8 mouse cellular contexts compared by ENCODE assay signal in genomic region chr8:3499751-3500150, GRCm38 (mm10). TPM values are rescaled to one million over a fixed set of nuclear protein-coding genes. Genes with fewer than 3 reads are reported as not detected.
DNase-seq lines count a peak whose midpoint lies in the region; ATAC-seq and TF ChIP-seq lines count a peak whose summit lies in the region.

No protein-coding gene starts in this region.

- DNase-seq in cerebellum, adult 2 months = no peak
- DNase-seq in spleen, adult 2 months (ENCODE audit: low read depth in 1 of 2, low spot score in 2 of 2) = no peak
- DNase-seq in spleen, adult 18-20 months = no peak
- no peak for DNase-seq in liver, embryonic 11.5 days (ENCODE audit: low spot score)
- DNase-seq in adrenal gland, postnatal 14 days = no peak

- peak overlapping the region; percentile 85 for H3K9ac ChIP-seq in liver, embryonic 11.5 days (ENCODE audit: low read depth, low read length)
- H3K9ac ChIP-seq in stomach, embryonic 15.5 days = peak overlapping the region; percentile 27; the same call in 1 of the 2 replicates

- TF ChIP-seq POLR2A in cerebellum, adult 2 months (IDR thresholded peaks at IDR 0.05; ENCODE audit: borderline replicate concordance, insufficient read depth, low read length) = no peak
- TF ChIP-seq POLR2A in spleen, adult 2 months (IDR thresholded peaks at IDR 0.05; ENCODE audit: low read depth, low read length) = no peak

- no peaks in the 10 kb centered on the region; the same call in 1 of the 2 replicates for H3K36me3 ChIP-seq in spleen, adult 2 months (ENCODE audit: control insufficient read depth, insufficient read depth, low read length)
- H3K36me3 ChIP-seq in liver, embryonic 11.5 days (ENCODE audit: control insufficient read depth, insufficient read depth, low read length) = peaks cover 13% of the 10 kb centered on the region
- H3K36me3 ChIP-seq in stomach, embryonic 15.5 days = peaks cover 16% of the 10 kb centered on the region

- H3K27me3 ChIP-seq in cerebellum, adult 2 months (ENCODE audit: control insufficient read depth, insufficient read depth, low read length) = no peaks in the 10 kb centered on the region
- H3K27me3 ChIP-seq in spleen, adult 2 months (ENCODE audit: control insufficient read depth, insufficient read depth, low read length) = no peaks in the 10 kb centered on the region
- H3K27me3 ChIP-seq in liver, embryonic 11.5 days (replicated peaks; ENCODE audit: control insufficient read depth, insufficient read depth, low read length) = no peaks in the 10 kb centered on the region
- no peaks in the 10 kb centered on the region for H3K27me3 ChIP-seq in stomach, embryonic 15.5 days (replicated peaks)

- H3K4me1 ChIP-seq in cerebellum, adult 2 months (ENCODE audit: control insufficient read depth, insufficient read depth, low read length) = no peaks in the 10 kb centered on the region; the same call in 1 of the 2 replicates
- no peaks in the 10 kb centered on the region for H3K4me1 ChIP-seq in spleen, adult 2 months (ENCODE audit: control insufficient read depth, insufficient read depth, insufficient read length)
- H3K4me1 ChIP-seq in liver, embryonic 11.5 days (replicated peaks; ENCODE audit: control insufficient read depth, insufficient read depth, low read length) = peaks cover 4% of the 10 kb centered on the region
- peaks cover 15% of the 10 kb centered on the region for H3K4me1 ChIP-seq in stomach, embryonic 15.5 days

- no peak; the same call in 1 of the 2 replicates for ATAC-seq in cerebellum, adult (ENCODE audit: insufficient number of reproducible peaks, low FRiP score, low TSS enrichment)
- no peak; the same call in 1 of the 2 replicates for ATAC-seq in liver, embryonic 11.5 days (replicated peaks; ENCODE audit: low FRiP score)
- peak; percentile 20 for ATAC-seq in stomach, embryonic 15.5 days (ENCODE audit: insufficient read depth, low FRiP score, low read depth)
- no peak for ATAC-seq in inflammation-experienced regulatory T-cells, adult 6 months

- H3K9me3 ChIP-seq in liver, embryonic 11.5 days (ENCODE audit: control insufficient read depth, low read length) = peaks cover 2% of the 10 kb centered on the region; the same call in 1 of the 2 replicates
- no peaks in the 10 kb centered on the region for H3K9me3 ChIP-seq in stomach, embryonic 15.5 days

- peak overlapping the region; percentile 93 for H3K4me2 ChIP-seq in liver, embryonic 11.5 days
- H3K4me2 ChIP-seq in stomach, embryonic 15.5 days = peak overlapping the region; percentile 56

- peak overlapping the region; percentile 60 for H3K27ac ChIP-seq in cerebellum, adult 2 months (ENCODE audit: insufficient read depth, low read length)
- H3K27ac ChIP-seq in spleen, adult 2 months (ENCODE audit: insufficient read depth, low read length) = peak overlapping the region; percentile 58
- H3K27ac ChIP-seq in liver, embryonic 11.5 days (ENCODE audit: low read depth, low read length) = peak overlapping the region; percentile 95
- peak overlapping the region; percentile 80 for H3K27ac ChIP-seq in stomach, embryonic 15.5 days

- 5% methylated on average over 8 of the region's 8 CpGs for WGBS in cerebellum, adult 2 months
- 3% methylated on average over 8 of the region's 8 CpGs for WGBS in spleen, adult 2 months
- 5% methylated on average over 8 of the region's 8 CpGs for WGBS in liver, embryonic 11.5 days
- WGBS in stomach, embryonic 15.5 days = 6% methylated on average over 8 of the region's 8 CpGs

- H3K4me3 ChIP-seq in cerebellum, adult 2 months (replicated peaks; ENCODE audit: insufficient read depth, low read depth, low read length) = peak overlapping the region; percentile 86
- peak overlapping the region; percentile 73 for H3K4me3 ChIP-seq in spleen, adult 2 months (ENCODE audit: extremely low read depth, insufficient read depth, insufficient read length)
- H3K4me3 ChIP-seq in liver, embryonic 11.5 days (ENCODE audit: low read depth, low read length) = peak overlapping the region; percentile 73
- H3K4me3 ChIP-seq in stomach, embryonic 15.5 days (replicated peaks) = peak overlapping the region; percentile 90

- no peak for TF ChIP-seq CTCF in cerebellum, adult 2 months (IDR thresholded peaks at IDR 0.05; ENCODE audit: borderline replicate concordance, insufficient read depth, low read depth, low read length)
- no peak for TF ChIP-seq CTCF in spleen, adult 2 months (IDR thresholded peaks at IDR 0.05; ENCODE audit: extremely low read depth, insufficient read depth, insufficient read length, insufficient replicate concordance)

RNA-seq across cellular contexts. Expression of gene Mcoln1, which starts 0.5 kb away (rescaled TPM):
- 295 and 322 TPM in 2 replicates for polyA plus RNA-seq in cerebellum, adult 2 months (2012; rRNA removed)
- polyA plus RNA-seq in spleen, adult 2 months (2012; rRNA removed) = 188 and 219 TPM in 2 replicates
- polyA plus RNA-seq in liver, embryonic 11.5 days (2014; fragmentation: Nextera tagmentation; extraction: Ambion mirVana) = 36.2 and 39.8 TPM in 2 replicates
- polyA plus RNA-seq in stomach, embryonic 15.5 days (2015; fragmentation: Nextera tagmentation; extraction: Ambion mirVana) = 47.7 and 48.5 TPM in 2 replicates
- polyA plus RNA-seq in inflammation-experienced regulatory T-cells, adult 6 months (2017; shearing (Covaris generic)) = 10 to 100 TPM; 15.3 to 26.3 (median 24.0) TPM
- total RNA-seq in adrenal gland, postnatal 14 days (2021) = 31.8 and 37.5 TPM in 2 replicates

RNA-seq across cellular contexts. Expression of gene Zfp358, which starts 6.8 kb away (rescaled TPM):
- 47.2 and 49.6 TPM in 2 replicates for polyA plus RNA-seq in cerebellum, adult 2 months (2012; rRNA removed)
- polyA plus RNA-seq in spleen, adult 2 months (2012; rRNA removed) = 22.9 and 32.5 TPM in 2 replicates
- polyA plus RNA-seq in liver, embryonic 11.5 days (2014; fragmentation: Nextera tagmentation; extraction: Ambion mirVana) = 8.7 and 8.9 TPM in 2 replicates
- polyA plus RNA-seq in stomach, embryonic 15.5 days (2015; fragmentation: Nextera tagmentation; extraction: Ambion mirVana) = 34.5 and 38.6 TPM in 2 replicates
- under 1 TPM in 2 of 3 experiments, not detected in 1; 0.60 to 0.86 TPM for polyA plus RNA-seq in inflammation-experienced regulatory T-cells, adult 6 months (2017; shearing (Covaris generic))
- total RNA-seq in adrenal gland, postnatal 14 days (2021) = 19.2 and 24.7 TPM in 2 replicates

RNA-seq across cellular contexts. Expression of gene Pnpla6, which starts 15.4 kb away (rescaled TPM):
- polyA plus RNA-seq in cerebellum, adult 2 months (2012; rRNA removed) = 80.0 and 83.9 TPM in 2 replicates
- polyA plus RNA-seq in spleen, adult 2 months (2012; rRNA removed) = 56.0 and 60.4 TPM in 2 replicates
- polyA plus RNA-seq in liver, embryonic 11.5 days (2014; fragmentation: Nextera tagmentation; extraction: Ambion mirVana) = 17.8 and 22.9 TPM in 2 replicates
- polyA plus RNA-seq in stomach, embryonic 15.5 days (2015; fragmentation: Nextera tagmentation; extraction: Ambion mirVana) = 27.9 and 35.5 TPM in 2 replicates
- polyA plus RNA-seq in inflammation-experienced regulatory T-cells, adult 6 months (2017; shearing (Covaris generic)) = 10 to 100 TPM; 20.6 to 32.6 (median 27.7) TPM
- 29.9 and 41.0 TPM in 2 replicates for total RNA-seq in adrenal gland, postnatal 14 days (2021)

RNA-seq across cellular contexts. Expression of gene Tex45, which starts 29.1 kb away (rescaled TPM):
- polyA plus RNA-seq in cerebellum, adult 2 months (2012; rRNA removed) = 0.08 and 0.26 TPM in 2 replicates
- polyA plus RNA-seq in spleen, adult 2 months (2012; rRNA removed) = 0.05 TPM in 1 of 2 replicates, not detected in the other
- not detected in 2 replicates for polyA plus RNA-seq in liver, embryonic 11.5 days (2014; fragmentation: Nextera tagmentation; extraction: Ambion mirVana)
- not detected in 2 replicates for polyA plus RNA-seq in stomach, embryonic 15.5 days (2015; fragmentation: Nextera tagmentation; extraction: Ambion mirVana)
- not detected for polyA plus RNA-seq in inflammation-experienced regulatory T-cells, adult 6 months (2017; shearing (Covaris generic))
- total RNA-seq in adrenal gland, postnatal 14 days (2021) = not detected in 2 replicates

RNA-seq across cellular contexts. Expression of gene Pex11g, which starts 32.3 kb away (rescaled TPM):
- 1.2 and 1.5 TPM in 2 replicates for polyA plus RNA-seq in cerebellum, adult 2 months (2012; rRNA removed)
- 2.6 and 2.7 TPM in 2 replicates for polyA plus RNA-seq in spleen, adult 2 months (2012; rRNA removed)
- polyA plus RNA-seq in liver, embryonic 11.5 days (2014; fragmentation: Nextera tagmentation; extraction: Ambion mirVana) = 3.4 and 4.3 TPM in 2 replicates
- 10.7 and 10.8 TPM in 2 replicates for polyA plus RNA-seq in stomach, embryonic 15.5 days (2015; fragmentation: Nextera tagmentation; extraction: Ambion mirVana)
- 10 to 100 TPM in 2 of 3 experiments, 1 to 10 TPM in 1; 9.0 to 20.4 (median 16.7) TPM for polyA plus RNA-seq in inflammation-experienced regulatory T-cells, adult 6 months (2017; shearing (Covaris generic))
- 12.8 and 13.5 TPM in 2 replicates for total RNA-seq in adrenal gland, postnatal 14 days (2021)
